Mouse (Mus musculus): ENCODE data around the gene Clcnkb.

- TF ChIP-seq CTCF (IDR thresholded peaks at IDR 0.05) (no peak), EP300 (IDR thresholded peaks at IDR 0.05) (no peak)
These were observed 35.4 kb upstream of the Clcnkb start for GRCm38 (mm10) chr4:141451251-141451650.
